Mouse (Mus musculus) CH12.LX (cell line): ENCODE results near the gene Gm17018. TPM values are rescaled to one million over a fixed set of nuclear protein-coding genes. Genes with fewer than 3 reads are reported as not detected.
A peak's percentile ranks its signal among the peaks of the same experiment; 100 is the strongest.

Experiments used
- DNase-seq: peaks from one replicate; pipeline ENCODE4 v3.0.0-alpha.2; 2013; ENCODE audit errors: extremely low read depth
- H3K27ac ChIP-seq: 2 replicates; pipeline ENCODE4 v1.5.1; 2012; ENCODE audit warnings: low read depth, mild to moderate bottlenecking, control low read depth, moderate library complexity; ENCODE audit not compliant: insufficient read depth
- H3K27me3 ChIP-seq: replicated peaks from 2 replicates; pipeline ENCODE3; 2012; ENCODE audit warnings: inconsistent platforms
- H3K36me3 ChIP-seq, 2 experiments: replicated peaks in 1 of 2; 2 replicates each; pipeline versions ENCODE3 to v1.6.1; 2012; ENCODE audit warnings: inconsistent platforms in 1 of 2, low read length in 1 of 2, mild to moderate bottlenecking in 1 of 2, mixed read lengths in 1 of 2, moderate library complexity in 1 of 2; ENCODE audit not compliant: control insufficient read depth in 1 of 2, insufficient read depth in 1 of 2
- H3K4me1 ChIP-seq, 2 experiments: 2 replicates each; pipeline ENCODE4 v1.6.1; 2012; ENCODE audit warnings: inconsistent platforms in 1 of 2, moderate library complexity in 1 of 2; ENCODE audit not compliant: insufficient read depth in 2 of 2, control insufficient read depth in 1 of 2
- H3K4me2 ChIP-seq: 2 replicates; pipeline ENCODE4 v1.6.1; 2012; ENCODE audit warnings: low read depth, mild to moderate bottlenecking, control low read depth; ENCODE audit not compliant: poor library complexity, insufficient read depth, severe bottlenecking
- H3K4me3 ChIP-seq, 3 experiments: fragments of 150-350 bp in 1 of 3; sonication (generic) in 1 of 3; replicated peaks in 1 of 3; 2 replicates each; pipeline versions ENCODE3 to v1.5.1; 2011 to 2012; ENCODE audit warnings: low read depth in 2 of 3, low read length in 2 of 3, mild to moderate bottlenecking in 2 of 3, moderate library complexity in 2 of 3, control low read depth in 1 of 3, improper control_type of control experiment in 1 of 3, inconsistent platforms in 1 of 3, mixed read lengths in 1 of 3; ENCODE audit not compliant: poor library complexity in 1 of 3
- H3K79me2 ChIP-seq: replicated peaks from 2 replicates; pipeline ENCODE4 v1.6.1; 2012; ENCODE audit warnings: mild to moderate bottlenecking, moderate library complexity; ENCODE audit not compliant: control insufficient read depth, poor library complexity, insufficient read depth, severe bottlenecking; ENCODE audit errors: extremely low read depth
- H3K9ac ChIP-seq: 2 replicates; pipeline ENCODE4 v1.6.1; 2012; ENCODE audit warnings: low read depth, mild to moderate bottlenecking, control low read depth, moderate library complexity; ENCODE audit not compliant: insufficient read depth
- H3K9me3 ChIP-seq: replicated peaks from 2 replicates; pipeline ENCODE3; 2012; ENCODE audit warnings: low read length, inconsistent platforms, mixed read lengths
- BHLHE40 ChIP-seq: IDR thresholded peaks from 2 replicates; pipeline ENCODE4 v1.6.1; 2011; ENCODE audit warnings: mild to moderate bottlenecking, low read depth, low read length, improper control_type of control experiment
- CHD1 ChIP-seq: IDR thresholded peaks from 2 replicates; pipeline ENCODE4 v1.6.1; 2012; ENCODE audit warnings: low read depth, low read length, improper control_type of control experiment, inconsistent platforms
- CHD2 ChIP-seq: IDR thresholded peaks from 2 replicates; pipeline ENCODE4 v1.6.1; 2011; ENCODE audit warnings: low read length, improper control_type of control experiment
- CTCF ChIP-seq, 2 experiments: IDR thresholded peaks in 1 of 2; conservative IDR thresholded peaks in 1 of 2; 2 replicates each; pipeline ENCODE4 v1.5.1; 2011 to 2012; ENCODE audit warnings: low read depth in 2 of 2, low read length in 2 of 2, improper control_type of control experiment in 1 of 2, inconsistent platforms in 1 of 2, mild to moderate bottlenecking in 1 of 2, moderate library complexity in 1 of 2
- E2F4 ChIP-seq: IDR thresholded peaks from 2 replicates; pipeline ENCODE4 v1.6.1; 2011; ENCODE audit warnings: low read depth, low read length, improper control_type of control experiment; ENCODE audit not compliant: insufficient replicate concordance
- ELF1 ChIP-seq: IDR thresholded peaks from 2 replicates; pipeline ENCODE4 v1.6.1; 2014; ENCODE audit warnings: low read depth, mild to moderate bottlenecking, inconsistent platforms, low read length, improper control_type of control experiment
- EP300 ChIP-seq: IDR thresholded peaks from 2 replicates; pipeline ENCODE4 v1.6.1; 2011; ENCODE audit warnings: low read length, improper control_type of control experiment
- ETS1 ChIP-seq: conservative IDR thresholded peaks from 2 replicates; pipeline ENCODE4 v1.6.1; 2012; ENCODE audit warnings: low read depth, mild to moderate bottlenecking, inconsistent platforms, low read length, improper control_type of control experiment, moderate library complexity
- GABPA ChIP-seq: IDR thresholded peaks from 2 replicates; pipeline ENCODE4 v1.6.1; 2012; ENCODE audit warnings: low read depth, low read length, improper control_type of control experiment, inconsistent platforms; ENCODE audit not compliant: insufficient replicate concordance
- HCFC1 ChIP-seq: IDR thresholded peaks from 2 replicates; pipeline ENCODE4 v1.6.1; 2012; ENCODE audit warnings: low read depth, mild to moderate bottlenecking, inconsistent platforms, low read length, improper control_type of control experiment
- IRF4 ChIP-seq: IDR thresholded peaks from 2 replicates; pipeline ENCODE4 v1.6.1; 2014; ENCODE audit warnings: low read depth, mild to moderate bottlenecking, inconsistent platforms, low read length, improper control_type of control experiment
- JUND ChIP-seq: conservative IDR thresholded peaks from 2 replicates; pipeline ENCODE4 v1.6.1; 2011; ENCODE audit warnings: low read depth, low read length, improper control_type of control experiment
- KAT2A ChIP-seq: IDR thresholded peaks from 2 replicates; pipeline ENCODE4 v1.6.1; 2012; ENCODE audit warnings: low read length, improper control_type of control experiment, inconsistent platforms; ENCODE audit not compliant: insufficient replicate concordance
- MAX ChIP-seq: IDR thresholded peaks from 2 replicates; pipeline ENCODE4 v1.6.1; 2011; ENCODE audit warnings: low read length, improper control_type of control experiment
- MAZ ChIP-seq: IDR thresholded peaks from 2 replicates; pipeline ENCODE4 v1.6.1; 2012; ENCODE audit warnings: low read depth, mild to moderate bottlenecking, inconsistent platforms, low read length, improper control_type of control experiment, moderate library complexity
- MEF2A ChIP-seq: IDR thresholded peaks from 2 replicates; pipeline ENCODE4 v1.6.1; 2014; ENCODE audit warnings: low read depth, mild to moderate bottlenecking, inconsistent platforms, low read length, improper control_type of control experiment, borderline replicate concordance
- MXI1 ChIP-seq: IDR thresholded peaks from 2 replicates; pipeline ENCODE4 v1.6.1; 2011; ENCODE audit warnings: mild to moderate bottlenecking, low read depth, low read length, improper control_type of control experiment
- MYC ChIP-seq: IDR thresholded peaks from 2 replicates; pipeline ENCODE4 v1.6.1; 2011; ENCODE audit warnings: low read depth, mild to moderate bottlenecking, improper control_type of control experiment, low read length
- NELFE ChIP-seq: IDR thresholded peaks from 2 replicates; pipeline ENCODE4 v1.6.1; 2011; ENCODE audit warnings: low read depth, low read length, improper control_type of control experiment
- NRF1 ChIP-seq: IDR thresholded peaks from 2 replicates; pipeline ENCODE4 v1.6.1; 2014; ENCODE audit warnings: low read depth, mild to moderate bottlenecking, inconsistent platforms, low read length, improper control_type of control experiment, moderate library complexity
- PAX5 ChIP-seq: IDR thresholded peaks from 2 replicates; pipeline ENCODE4 v1.6.1; 2012; ENCODE audit warnings: low read length, inconsistent platforms, mixed read lengths
- POLR2A ChIP-seq: IDR thresholded peaks from 2 replicates; pipeline ENCODE4 v1.6.1; 2011; ENCODE audit warnings: low read depth, mild to moderate bottlenecking, improper control_type of control experiment, low read length
- RAD21 ChIP-seq: IDR thresholded peaks from 2 replicates; pipeline ENCODE4 v1.6.1; 2011; ENCODE audit warnings: low read depth, mild to moderate bottlenecking, low read length, improper control_type of control experiment, moderate library complexity
- RCOR1 ChIP-seq: conservative IDR thresholded peaks from 2 replicates; pipeline ENCODE4 v1.6.1; 2012; ENCODE audit warnings: low read depth, mild to moderate bottlenecking, inconsistent platforms, low read length, improper control_type of control experiment
- SIN3A ChIP-seq: IDR thresholded peaks from 2 replicates; pipeline ENCODE4 v1.6.1; 2012; ENCODE audit warnings: low read length, improper control_type of control experiment, inconsistent platforms
- SMC3 ChIP-seq: IDR thresholded peaks from 2 replicates; pipeline ENCODE4 v1.6.1; 2011; ENCODE audit warnings: low read depth, low read length, improper control_type of control experiment
- TBP ChIP-seq: conservative IDR thresholded peaks from 2 replicates; pipeline ENCODE4 v1.6.1; 2011; ENCODE audit warnings: low read depth, low read length, improper control_type of control experiment
- UBTF ChIP-seq: IDR thresholded peaks from 2 replicates; pipeline ENCODE4 v1.6.1; 2012; ENCODE audit warnings: low read depth, mild to moderate bottlenecking, inconsistent platforms, low read length, improper control_type of control experiment, moderate library complexity
- USF1 ChIP-seq: IDR thresholded peaks from 2 replicates; pipeline ENCODE4 v1.6.1; 2014; ENCODE audit warnings: low read depth, mild to moderate bottlenecking, inconsistent platforms, low read length, improper control_type of control experiment
- ZC3H11A ChIP-seq: IDR thresholded peaks from 2 replicates; pipeline ENCODE4 v1.6.1; 2012; ENCODE audit warnings: low read depth, mild to moderate bottlenecking, inconsistent platforms, low read length, improper control_type of control experiment
- ZKSCAN1 ChIP-seq: IDR thresholded peaks from 2 replicates; pipeline ENCODE4 v1.6.1; 2012; ENCODE audit warnings: low read depth, inconsistent platforms, low read length, improper control_type of control experiment, borderline replicate concordance
- ZNF384 ChIP-seq: IDR thresholded peaks from 2 replicates; pipeline ENCODE4 v1.6.1; 2012; ENCODE audit warnings: low read depth, low read length, improper control_type of control experiment, inconsistent platforms
- dilution Hi-C: fragments of 300-500 bp; cut with MboI; formaldehyde crosslinking; loops from 2 replicates; pipeline ENCODE4 v1.14.3; 2020; ENCODE audit warnings: low sequenced_read_pairs; ENCODE audit not compliant: extremely low pct_unique_long_range_greater_than_20kb, extremely low pct_ligation_motif_present
- in situ Hi-C: fragments of 300-500 bp; cut with MboI; formaldehyde crosslinking; loops from 3 replicates; pipeline ENCODE4 v1.14.3; 2019; ENCODE audit warnings: low sequenced_read_pairs, low pct_ligation_motif_present, low pct_unique_long_range_greater_than_20kb, mixed read lengths
- polyA plus RNA-seq: library from polyadenylated mRNA; unstranded; fragments of >175 nt; gene quantifications from 2 replicates; pipeline ENCODE4 v1.2.1, GENCODE M21; 2012; ENCODE audit warnings: low read depth; ENCODE audit not compliant: insufficient read length
- total RNA-seq, 2 experiments: library from RNA; depleted of rRNA; stranded (reverse); fragments of 300-350 nt in 1 of 2; fragments of >200 nt in 1 of 2; gene quantifications; 2 replicates each; pipeline ENCODE4 v1.2.3; 2012 to 2014

The Gm17018 gene
- total and polyA plus RNA-seq, 3 experiments = 18.5 to 40.4 (median 34.4) TPM

DNA sequence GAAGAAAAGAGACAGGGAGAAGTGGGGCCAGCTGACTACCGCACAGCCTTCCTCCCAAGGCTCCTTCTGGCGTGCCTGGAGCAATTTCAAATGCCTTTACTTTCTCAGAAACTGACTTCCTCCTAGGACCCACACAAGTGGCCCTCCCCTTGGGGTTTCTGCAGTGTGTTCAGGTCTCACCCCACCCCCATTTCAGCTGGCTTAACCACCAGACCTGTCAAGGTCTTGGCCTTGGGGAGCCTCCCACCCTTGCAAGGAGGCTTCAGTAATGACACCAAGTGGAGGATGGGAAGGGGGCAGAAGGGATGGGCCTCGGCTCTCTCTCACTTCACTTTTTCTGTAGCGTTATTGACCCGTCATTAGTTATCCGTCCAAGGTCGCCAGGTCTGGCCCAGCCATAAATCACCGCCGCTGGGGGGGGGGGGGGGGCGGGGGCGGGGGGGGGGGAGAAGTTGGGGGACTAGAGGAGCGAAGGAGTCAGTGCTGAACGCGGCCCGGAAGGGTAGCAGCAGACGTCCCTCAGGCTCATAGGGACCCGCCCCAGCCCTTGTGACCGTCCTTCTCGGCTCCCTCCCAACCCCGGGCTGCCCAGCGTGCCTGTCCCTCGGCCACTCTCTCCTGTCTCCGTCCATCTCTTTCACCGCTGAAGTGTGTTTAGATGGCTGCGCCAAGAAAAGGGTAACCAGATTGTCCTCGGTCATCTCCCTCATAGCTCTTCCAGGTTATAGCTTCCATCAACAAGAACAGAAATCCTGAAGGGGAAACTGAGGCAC, 16.1 kb upstream of the Gm17018 start:
- Histone ChIP-seq H3K9me3 (peaks cover 4% of the 10 kb centered on the region), H3K4me3 (peak overlapping the region in 2 of 3 experiments; percentile 33), H3K9ac (no peak overlapping the region), H3K27me3 (peaks cover 47% of the 10 kb centered on the region), H3K27ac (no peak overlapping the region), H3K36me3 (no peaks in the 10 kb centered on the region), H3K4me1 (peaks cover 6 to 36% of the 10 kb centered on the region in 2 experiments), H3K4me2 (peak overlapping the region; percentile 78), H3K79me2 (no peaks in the 10 kb centered on the region)
- peak; percentile 57 for DNase-seq
- TF ChIP-seq ETS1 = 0 out of 2 replicates have a peak, but pooled peaks have one; percentile 11
- no peak for TF ChIP-seq ZC3H11A
- dilution Hi-C loops (no loop called here), in situ Hi-C loops (no loop called here)

DNA sequence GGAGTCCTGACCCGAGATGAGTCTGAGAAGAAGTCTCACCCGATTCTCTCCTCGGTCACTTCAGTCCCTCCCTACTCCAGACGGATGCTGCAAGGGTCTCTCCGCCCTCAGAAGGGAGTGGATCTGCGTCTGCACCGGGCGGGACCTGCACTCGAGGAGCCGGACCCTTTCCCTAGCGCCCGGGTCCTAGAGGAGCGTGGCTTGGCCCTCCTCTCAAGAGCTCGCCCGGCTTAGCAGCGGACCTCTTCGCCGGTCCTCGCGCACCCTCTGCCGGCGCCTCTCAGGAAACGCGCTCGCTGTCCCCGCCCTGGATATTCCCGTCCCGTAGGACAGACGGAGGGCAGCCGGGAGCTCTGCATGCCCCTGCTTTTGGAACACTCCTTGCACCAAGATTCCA, 15.5 kb upstream of the Gm17018 start:
- Histone ChIP-seq H3K4me1 (peaks cover 6 to 36% of the 10 kb centered on the region in 2 experiments), H3K27me3 (peaks cover 44% of the 10 kb centered on the region), H3K36me3 (no peaks in the 10 kb centered on the region), H3K27ac (no peak overlapping the region), H3K9ac (no peak overlapping the region), H3K4me3 (peak overlapping the region in 2 of 3 experiments; percentile 33), H3K9me3 (peaks cover 4% of the 10 kb centered on the region), H3K79me2 (no peaks in the 10 kb centered on the region), H3K4me2 (peak overlapping the region; percentile 78)
- dilution Hi-C loops = no loop called here
- in situ Hi-C loops = loop anchor here (5.0 kb wide), 2 partner anchors 238 to 323 kb away; no protein-coding TSS in a partner anchor
- DNase-seq = peak; percentile 62
- TF ChIP-seq ZNF384 (no peak), KAT2A (no peak), UBTF (0 out of 2 replicates have a peak, but pooled peaks have one; percentile 53), SMC3 (peak; percentile 88), BHLHE40 (no peak), E2F4 (no peak), IRF4 (no peak), JUND (no peak), HCFC1 (no peak), ELF1 (0 out of 2 replicates have a peak, but pooled peaks have one; percentile 10), EP300 (no peak), NRF1 (no peak), GABPA (no peak), NELFE (0 out of 2 replicates have a peak, but pooled peaks have one; percentile 33), ZKSCAN1 (no peak), MXI1 (peak; percentile 28; the same call in 1 of the 2 replicates), SIN3A (no peak), POLR2A (no peak), CHD1 (no peak), MAZ (peak; percentile 49; the same call in 1 of the 2 replicates), CTCF (conservative IDR thresholded peaks at IDR 0.05 in 1 of 2, IDR thresholded peaks at IDR 0.05 in 1 of 2; ENCODE audit: low read depth in 2 of 2, low read length in 2 of 2) (peak; percentile 13 to 92; a peak in 2 of 4 replicates), RCOR1 (no peak), RAD21 (peak; percentile 87), MAX (no peak), PAX5 (no peak), USF1 (no peak), MEF2A (no peak), TBP (no peak), CHD2 (no peak), MYC (no peak)
